Mouse (Mus musculus) thymus, postnatal 10 days (tissue): Measurements from ENCODE around the gene Tbc1d9b.
A peak's percentile ranks its signal among the peaks of the same experiment; 100 is the strongest.

ENCODE experiments used
- DNase-seq, 2 experiments: peaks; one replicate each; pipeline ENCODE4 v3.0.0; 2021; ENCODE audit warnings: low spot score in 2 of 2

The Tbc1d9b gene

GRCm38 (mm10) chr11:50210505-50211151 lies 79.4 kb downstream of the Tbc1d9b start, which contains the start of the genes Sqstm1 and Mgat4b:
Gene Sqstm1, minus strand, starts transcription at chr11:50210827.
Gene Mgat4b, plus strand, starts transcription at chr11:50210890.
- DNase-seq, result peak in 1 of 2 experiments; percentile 79

- no peak for DNase-seq
These were observed 80.3 kb downstream of the Tbc1d9b start for GRCm38 (mm10) chr11:50211322-50212059.

DNA sequence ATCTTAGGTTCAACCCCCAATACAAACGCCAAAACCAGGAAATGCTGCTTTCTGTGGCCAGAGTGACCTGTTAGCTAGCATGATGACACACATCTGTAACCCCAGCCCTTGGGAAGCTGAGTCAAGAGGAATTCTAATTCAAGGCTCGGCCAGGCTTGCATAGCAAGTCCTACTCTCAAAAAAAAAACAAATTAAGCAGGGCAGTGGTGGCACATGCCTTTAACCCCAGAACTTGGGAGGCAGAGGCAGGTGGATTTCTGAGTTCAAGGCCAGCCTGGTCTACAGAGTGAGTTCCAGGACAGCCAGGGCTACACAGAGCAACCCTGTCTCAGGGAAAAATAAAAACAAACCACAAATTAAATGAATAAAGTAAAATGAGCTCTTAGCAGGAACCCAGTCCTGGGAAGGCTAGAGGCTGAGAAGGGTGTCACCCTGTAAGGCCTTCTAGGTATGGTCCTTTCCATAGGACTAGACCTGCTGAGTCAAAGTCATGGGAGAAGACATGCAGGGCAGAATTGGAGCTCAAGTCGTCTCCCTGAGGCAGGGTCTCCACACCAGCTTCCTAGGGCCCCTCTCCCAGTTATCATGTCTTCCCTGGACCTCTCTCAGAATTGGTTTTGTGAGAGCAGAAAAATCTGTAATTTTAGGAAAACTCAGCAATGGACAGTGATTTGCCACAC lies 81.0 kb downstream of the Tbc1d9b start:
- no peak for DNase-seq

DNA sequence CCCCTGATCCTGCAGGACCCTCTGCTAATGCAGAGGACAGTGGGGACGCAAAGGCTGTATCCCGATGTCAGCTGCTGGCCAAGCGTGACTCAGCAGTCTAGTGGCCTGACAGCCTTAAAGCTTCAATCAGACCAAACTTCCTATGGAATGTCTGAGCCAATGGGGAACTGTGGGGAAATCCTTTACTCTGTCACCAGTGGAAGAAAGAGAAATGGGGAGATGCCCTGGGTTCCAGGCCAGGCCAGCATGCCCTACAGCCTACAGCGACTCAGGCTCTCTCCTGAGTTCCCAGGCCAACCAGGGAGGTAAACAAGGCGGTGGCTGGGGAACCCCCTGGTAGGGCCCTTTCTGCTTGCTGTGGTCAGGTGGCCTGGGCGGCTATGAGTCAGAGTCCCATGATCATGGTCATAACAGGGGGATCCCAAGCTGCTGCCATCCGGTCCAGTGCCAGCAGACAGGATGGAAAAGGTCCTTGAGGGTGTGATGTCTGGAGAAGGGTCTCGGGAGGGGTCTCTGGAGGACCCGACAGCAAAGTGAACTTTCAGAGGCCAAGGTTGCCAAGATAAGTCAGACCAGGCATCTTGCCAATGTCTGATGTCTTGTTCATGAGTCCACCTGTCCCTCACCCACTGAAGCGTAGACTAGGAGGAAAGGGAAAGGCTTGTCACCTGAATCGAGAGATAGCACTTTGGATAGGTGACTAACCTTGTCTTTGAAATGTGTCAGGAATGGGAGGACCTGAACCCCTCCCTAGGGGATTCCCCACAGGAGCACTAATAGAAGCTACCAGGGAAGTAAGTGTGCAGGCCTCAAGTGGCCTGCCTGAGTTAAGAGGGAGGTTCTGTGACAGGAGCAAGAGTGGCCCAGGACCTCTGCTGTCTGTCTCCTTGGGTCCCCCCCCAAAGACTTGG lies 81.9 kb downstream of the Tbc1d9b start:
- no peak for DNase-seq

DNA sequence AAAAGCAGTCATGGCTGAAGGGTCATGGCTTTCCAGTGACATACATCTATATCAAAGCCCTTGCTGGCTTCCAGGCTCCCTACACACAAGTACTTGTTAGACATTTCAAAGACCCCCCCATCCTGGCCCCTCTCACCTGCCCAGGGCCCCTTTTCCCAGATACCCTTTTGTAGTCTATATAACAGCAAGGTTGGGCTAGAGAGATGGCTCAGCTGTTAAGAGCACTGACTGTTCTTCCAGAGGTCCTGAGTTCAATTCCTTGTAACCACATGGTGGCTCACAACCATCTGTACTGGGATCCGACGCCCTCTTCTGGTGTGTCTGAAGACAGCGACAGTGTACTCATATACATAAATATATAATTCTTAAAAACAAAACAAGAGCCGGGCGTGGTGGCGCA lies 83.4 kb downstream of the Tbc1d9b start:
- no peak for DNase-seq

DNA sequence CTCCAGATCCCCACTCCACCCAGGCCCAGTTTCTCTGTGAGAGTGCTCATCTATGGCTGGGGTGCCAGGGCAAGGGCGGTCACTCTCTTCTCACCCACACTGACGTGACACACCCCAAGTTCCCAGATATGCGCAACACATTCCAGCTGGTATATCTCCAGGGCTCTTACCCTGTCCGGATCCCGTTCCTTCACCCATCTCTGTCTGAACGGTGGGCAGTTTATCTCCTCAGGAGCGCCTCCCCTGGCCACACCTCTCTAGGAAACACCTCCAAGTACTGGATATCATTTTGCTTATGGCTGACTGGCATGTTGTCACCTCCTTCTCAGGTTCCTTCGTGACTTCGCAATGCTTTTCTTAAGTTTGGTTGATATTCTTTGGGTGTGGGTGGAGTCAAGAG lies 84.4 kb downstream of the Tbc1d9b start:
- DNase-seq, result no peak

GRCm38 (mm10) chr11:50216724-50217366 lies 85.6 kb downstream of the Tbc1d9b start:
- no peak for DNase-seq

DNA sequence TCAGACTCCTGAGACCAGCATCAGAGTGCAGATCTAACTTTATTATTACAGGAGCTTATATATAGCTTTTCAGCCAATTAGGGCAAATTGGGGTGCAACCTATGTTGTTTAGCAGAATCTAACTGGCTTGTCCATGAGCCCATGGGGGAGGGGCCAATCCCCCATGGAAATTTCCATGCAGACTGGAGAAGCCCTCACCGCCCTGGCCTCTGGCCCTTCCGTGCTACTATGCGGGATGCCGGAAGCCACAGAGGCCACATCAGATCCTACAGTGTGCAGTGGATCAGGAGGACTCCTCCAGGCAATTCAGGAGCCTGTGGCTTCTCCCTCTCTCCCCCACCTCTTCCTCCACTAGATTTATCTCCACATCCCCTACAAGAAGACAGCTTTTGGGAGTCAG lies 86.6 kb downstream of the Tbc1d9b start:
- DNase-seq, result no peak

DNA sequence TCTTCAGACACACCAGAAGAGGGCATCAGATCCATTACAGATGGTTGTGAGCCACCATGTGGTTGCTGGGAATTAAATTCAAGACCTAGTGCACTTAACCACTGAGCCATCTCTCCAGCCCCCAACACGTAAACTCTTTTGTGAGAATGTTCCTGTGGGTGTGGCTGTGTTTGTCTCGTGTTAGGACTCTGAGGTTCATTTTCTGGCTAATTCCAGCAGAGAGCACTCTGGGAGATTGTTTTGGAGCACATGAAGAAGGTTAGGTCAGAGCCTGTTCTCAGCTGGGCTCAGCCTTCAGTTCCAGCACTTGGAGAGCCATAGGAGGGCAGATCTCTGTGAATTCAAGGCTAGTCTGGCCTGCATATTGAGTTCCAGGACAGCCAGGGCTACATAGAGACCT lies 88.6 kb downstream of the Tbc1d9b start:
- DNase-seq, result no peak
